Mouse (Mus musculus) heart, postnatal 4 days (tissue): ENCODE measurements around the gene Vgll3. TPM values are rescaled to one million over a fixed set of nuclear protein-coding genes. Genes with fewer than 3 reads are reported as not detected.

Experiments
- DNase-seq: peaks from one replicate; pipeline ENCODE4 v3.0.0; 2021
- total RNA-seq, 2 experiments: library from RNA; stranded (reverse); gene quantifications; 2 replicates each; pipeline ENCODE4 v1.2.3; 2021

Gene Vgll3
- total RNA-seq, result 1 to 10 TPM; 3.7 to 4.3 TPM

- peak; percentile 70 for DNase-seq
Observed at GRCm38 (mm10) chr16:65814918-65815881, at the start of gene Vgll3. Vgll3 (plus strand) TSS chr16:65815257.

GRCm38 (mm10) chr16:65765976-65766375 lies 49.1 kb upstream of the Vgll3 start:
- DNase-seq, result no peak

GRCm38 (mm10) chr16:65785959-65786358 lies 29.1 kb upstream of the Vgll3 start:
- peak; percentile 28 for DNase-seq

DNA sequence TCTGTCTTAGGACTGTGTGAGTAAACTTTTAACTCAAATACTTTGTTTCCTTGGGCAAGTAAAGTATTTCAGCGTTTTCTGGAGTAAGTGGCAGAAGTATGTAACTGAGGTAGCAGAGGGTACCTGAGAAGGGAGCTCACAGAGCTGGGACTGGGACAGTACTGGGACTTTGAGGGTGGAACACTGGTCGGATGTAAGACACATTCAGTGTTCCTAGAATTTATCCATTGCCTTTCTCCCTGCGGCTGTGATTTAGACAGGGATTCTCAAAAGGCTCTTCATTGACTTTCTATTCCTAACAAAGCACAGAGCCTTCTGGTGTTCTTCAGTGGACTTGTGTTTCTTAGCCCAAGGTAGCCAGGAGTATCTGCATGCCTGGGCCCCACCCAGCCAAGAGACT lies 1.0 kb downstream of the Vgll3 start:
- no peak for DNase-seq

GRCm38 (mm10) chr16:65818779-65819178 lies 3.7 kb downstream of the Vgll3 start:
- no peak for DNase-seq

GRCm38 (mm10) chr16:65820803-65821202 lies 5.7 kb downstream of the Vgll3 start:
- DNase-seq, result no peak

- no peak for DNase-seq
Observed at GRCm38 (mm10) chr16:65823721-65824120, 8.7 kb downstream of the Vgll3 start.

DNA sequence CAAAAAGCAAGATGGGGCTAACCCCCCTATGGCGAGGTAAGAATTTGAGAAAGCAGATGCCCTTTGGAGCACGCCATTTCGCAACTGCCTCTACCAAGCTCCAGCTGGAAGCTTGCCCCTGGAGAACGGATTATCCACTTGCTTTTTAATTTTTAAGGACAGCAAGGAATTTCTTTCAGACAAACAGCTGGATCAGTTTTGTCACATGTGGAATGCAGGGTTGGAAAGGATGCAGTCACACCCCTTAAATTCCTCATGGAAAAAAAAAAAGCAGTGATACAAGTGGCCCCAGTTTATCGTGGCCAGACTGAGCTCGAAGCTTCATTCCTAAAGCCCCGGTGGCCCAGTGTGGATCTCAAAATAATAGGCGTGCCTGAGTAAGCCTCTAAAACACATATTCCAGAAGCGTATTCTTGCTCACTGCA lies 13.1 kb downstream of the Vgll3 start:
- DNase-seq, result peak; percentile 36

GRCm38 (mm10) chr16:65829096-65829495 lies 14.0 kb downstream of the Vgll3 start:
- DNase-seq, result no peak

GRCm38 (mm10) chr16:65834721-65835120 lies 19.7 kb downstream of the Vgll3 start:
- no peak for DNase-seq

- no peak for DNase-seq
Observed at GRCm38 (mm10) chr16:65850126-65850525, 35.1 kb downstream of the Vgll3 start.

DNA sequence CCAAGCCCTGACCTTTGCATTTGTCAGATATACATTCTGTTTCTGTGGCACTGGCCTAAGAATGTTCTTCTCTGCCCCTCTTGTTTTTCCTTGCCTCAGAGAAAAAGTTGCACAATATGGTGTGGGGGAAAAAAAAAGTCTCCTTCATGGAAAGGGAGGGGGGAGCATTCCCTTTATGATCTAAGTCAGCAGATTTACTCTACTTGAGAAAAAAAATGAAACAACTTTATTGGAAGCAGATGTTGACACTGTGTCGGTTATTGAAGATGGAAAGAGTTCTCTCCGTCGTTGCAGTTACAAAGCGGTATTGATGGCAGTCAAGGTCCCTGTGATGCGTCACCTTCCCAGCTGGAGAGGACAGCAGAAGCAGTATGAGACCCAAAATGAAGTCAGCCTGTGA lies 49.4 kb downstream of the Vgll3 start:
- DNase-seq, result no peak

DNA sequence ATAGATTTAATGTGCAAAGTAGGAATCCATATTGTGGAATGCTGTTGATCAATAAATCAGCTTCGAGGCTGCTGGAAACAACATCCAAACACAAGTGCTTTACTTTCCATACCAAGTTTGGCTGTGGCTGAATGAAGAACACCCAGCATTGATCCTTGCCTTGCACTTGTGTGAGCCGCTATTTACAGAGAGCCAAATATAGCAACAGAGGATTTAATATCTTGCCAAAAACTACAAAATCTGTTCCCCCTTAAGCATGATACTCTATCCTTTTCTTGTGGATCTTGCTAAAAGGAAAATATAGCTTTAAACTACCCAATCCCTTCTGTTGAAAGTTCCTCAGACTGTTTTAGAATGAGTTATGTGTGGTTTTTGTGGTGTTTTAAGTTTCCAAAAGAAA lies 52.9 kb downstream of the Vgll3 start:
- DNase-seq, result no peak

GRCm38 (mm10) chr16:65868933-65869332 lies 53.9 kb downstream of the Vgll3 start:
- no peak for DNase-seq

- no peak for DNase-seq
Observed at GRCm38 (mm10) chr16:65888940-65889339, 73.9 kb downstream of the Vgll3 start.
